Comparison of ENCODE assay signal across 35 mouse cellular contexts in genomic region chr9:43065231-43065630, GRCm38 (mm10).
"Had no signal": no experiment of that assay in that cellular context is flagged by ENCODE, and none has a peak within 500 bp of the region (broad histone marks: within the 10 kb centered on the region; RNA-seq: fewer than 3 reads in every experiment).

No protein-coding gene starts in this region.

- ATAC-seq: hindbrain, embryonic 16.5 days; hindbrain, postnatal 0 days; inflammation-experienced regulatory T-cells, adult 6 months; intestine, embryonic 15.5 days; intestine, embryonic 16.5 days; intestine, postnatal 0 days had no signal

- H3K4me3 ChIP-seq: heart, embryonic 10.5 days; heart, embryonic 12.5 days; heart, embryonic 13.5 days; heart, embryonic 15.5 days; hindbrain, embryonic 10.5 days; hindbrain, embryonic 12.5 days; hindbrain, embryonic 13.5 days; hindbrain, embryonic 15.5 days; intestine, embryonic 15.5 days; kidney, embryonic 15.5 days; layer of hippocampus, adult 2 months had no signal

- H3K27ac ChIP-seq: heart, embryonic 10.5 days; heart, embryonic 13.5 days; heart, embryonic 15.5 days; hindbrain, embryonic 10.5 days; hindbrain, embryonic 12.5 days; hindbrain, embryonic 13.5 days; hindbrain, embryonic 14.5 days; hindbrain, embryonic 15.5 days; hindbrain, postnatal 0 days; intestine, embryonic 15.5 days; kidney, embryonic 15.5 days; kidney, postnatal 0 days; layer of hippocampus, adult 2 months had no signal

- H3K9ac ChIP-seq: heart, embryonic 12.5 days; heart, embryonic 13.5 days; heart, embryonic 15.5 days; hindbrain, embryonic 12.5 days; hindbrain, embryonic 13.5 days; hindbrain, embryonic 14.5 days; hindbrain, embryonic 15.5 days; intestine, embryonic 15.5 days; kidney, embryonic 15.5 days had no signal

- H3K9me3 ChIP-seq: heart, embryonic 10.5 days; heart, embryonic 12.5 days; heart, embryonic 13.5 days; heart, embryonic 15.5 days; hindbrain, embryonic 10.5 days; hindbrain, embryonic 12.5 days; hindbrain, embryonic 13.5 days; hindbrain, embryonic 15.5 days; intestine, embryonic 15.5 days; kidney, embryonic 15.5 days had no signal

- H3K27me3 ChIP-seq: heart, embryonic 12.5 days; heart, embryonic 13.5 days; heart, embryonic 15.5 days; hindbrain, embryonic 12.5 days; hindbrain, embryonic 13.5 days; hindbrain, embryonic 15.5 days; intestine, embryonic 15.5 days; kidney, embryonic 15.5 days had no signal

- H3K36me3 ChIP-seq: heart, embryonic 10.5 days; heart, embryonic 12.5 days; heart, embryonic 13.5 days; heart, embryonic 15.5 days; hindbrain, embryonic 10.5 days; hindbrain, embryonic 12.5 days; hindbrain, embryonic 13.5 days; hindbrain, embryonic 15.5 days; intestine, embryonic 15.5 days; kidney, embryonic 15.5 days had no signal

- H3K4me2 ChIP-seq: heart, embryonic 11.5 days; heart, embryonic 12.5 days; heart, embryonic 13.5 days; heart, embryonic 15.5 days; hindbrain, embryonic 12.5 days; hindbrain, embryonic 13.5 days; hindbrain, embryonic 14.5 days; hindbrain, embryonic 15.5 days; intestine, embryonic 15.5 days; kidney, embryonic 15.5 days had no signal

- DNase-seq: heart, postnatal 10 days; heart, postnatal 14 days; heart, postnatal 36 days; heart, postnatal 4 days; kidney, adult 11 months; kidney, adult 18-20 months; kidney, adult 2 months; kidney, adult 8-10 months; kidney, adult 9 months; kidney, postnatal 10 days; kidney, postnatal 14 days; kidney, postnatal 25 days; kidney, postnatal 36 days; kidney, postnatal 4 days; layer of hippocampus, adult 9-11 months; layer of hippocampus, postnatal 36 days had no signal
